Mouse (Mus musculus): ENCODE results near the gene Specc1. TPM values are rescaled to one million over a fixed set of nuclear protein-coding genes. Genes with fewer than 3 reads are reported as not detected.

Gene Specc1
- total RNA-seq, 2 experiments from 2014 or later, result 85.8 to 91.6 TPM

- DNase-seq (ENCODE audit: low spot score in 2 of 2), result no peak
- H3K4me3 ChIP-seq, result peak overlapping the region; percentile 72
- TF ChIP-seq CTCF (conservative IDR thresholded peaks at IDR 0.05), result no peak
- no peak overlapping the region for H3K27ac ChIP-seq
Observed at GRCm38 (mm10) chr11:62247759-62248400, 291.3 kb downstream of the Specc1 start.

- no peak for TF ChIP-seq CTCF (conservative IDR thresholded peaks at IDR 0.05)
- H3K27ac ChIP-seq, result peak within 1 kb of the TSS; percentile 84
- DNase-seq (ENCODE audit: low spot score in 2 of 2), result peak in 1 of 2 experiments; percentile 34
- H3K4me3 ChIP-seq, result peak within 1 kb of the TSS; percentile 72
Observed at GRCm38 (mm10) chr11:62248401-62249244, 292.1 kb downstream of the Specc1 start, which contains the start of gene Adora2b. TSS of gene Adora2b (plus strand) at chr11:62248984.

- no peak for DNase-seq (ENCODE audit: low spot score in 2 of 2)
- peak; percentile 41 for TF ChIP-seq CTCF (conservative IDR thresholded peaks at IDR 0.05)
- peak overlapping the region; percentile 72 for H3K4me3 ChIP-seq
- peak overlapping the region; percentile 84 for H3K27ac ChIP-seq
Observed at GRCm38 (mm10) chr11:62249266-62250037, 292.9 kb downstream of the Specc1 start.

- peak overlapping the region; percentile 84; the same call in 1 of the 2 replicates for H3K27ac ChIP-seq
- peak overlapping the region; percentile 72; the same call in 1 of the 2 replicates for H3K4me3 ChIP-seq
- TF ChIP-seq CTCF (conservative IDR thresholded peaks at IDR 0.05), result no peak
- no peak for DNase-seq (ENCODE audit: low spot score in 2 of 2)
Observed at GRCm38 (mm10) chr11:62251047-62251446, 294.5 kb downstream of the Specc1 start.

GRCm38 (mm10) chr11:62253380-62253779, 296.8 kb downstream of the Specc1 start:
- Histone ChIP-seq H3K27ac (no peak overlapping the region), H3K4me3 (no peak overlapping the region)
- TF ChIP-seq CTCF (conservative IDR thresholded peaks at IDR 0.05), result no peak
- DNase-seq (ENCODE audit: low spot score in 2 of 2), result no peak

GRCm38 (mm10) chr11:62259214-62259613, 302.7 kb downstream of the Specc1 start:
- DNase-seq (ENCODE audit: low spot score in 2 of 2), result no peak
- Histone ChIP-seq H3K27ac (peak overlapping the region; percentile 70), H3K4me3 (no peak overlapping the region)
- no peak for TF ChIP-seq CTCF (conservative IDR thresholded peaks at IDR 0.05)

GRCm38 (mm10) chr11:62263599-62263998, 307.0 kb downstream of the Specc1 start:
- no peak for DNase-seq (ENCODE audit: low spot score in 2 of 2)
- no peak for TF ChIP-seq CTCF (conservative IDR thresholded peaks at IDR 0.05)
- no peak overlapping the region for H3K4me3 ChIP-seq
- H3K27ac ChIP-seq, result peak overlapping the region; percentile 3; the same call in 1 of the 2 replicates

GRCm38 (mm10) chr11:62264018-62264417, 307.5 kb downstream of the Specc1 start:
- DNase-seq (ENCODE audit: low spot score in 2 of 2), result no peak
- Histone ChIP-seq H3K4me3 (no peak overlapping the region), H3K27ac (peak overlapping the region; percentile 3; the same call in 1 of the 2 replicates)
- no peak for TF ChIP-seq CTCF (conservative IDR thresholded peaks at IDR 0.05)

GRCm38 (mm10) chr11:62265642-62266041, 309.1 kb downstream of the Specc1 start:
- TF ChIP-seq CTCF (conservative IDR thresholded peaks at IDR 0.05), result no peak
- H3K4me3 ChIP-seq, result no peak overlapping the region
- DNase-seq (ENCODE audit: low spot score in 2 of 2), result no peak
- peak overlapping the region; percentile 40; the same call in 1 of the 2 replicates for H3K27ac ChIP-seq

GRCm38 (mm10) chr11:62266466-62267214, 310.1 kb downstream of the Specc1 start:
- no peak for TF ChIP-seq CTCF (conservative IDR thresholded peaks at IDR 0.05)
- Histone ChIP-seq H3K4me3 (no peak overlapping the region), H3K27ac (no peak overlapping the region)
- no peak for DNase-seq (ENCODE audit: low spot score in 2 of 2)

- Histone ChIP-seq H3K4me3 (no peak overlapping the region), H3K27ac (no peak overlapping the region)
- no peak for TF ChIP-seq CTCF (conservative IDR thresholded peaks at IDR 0.05)
- DNase-seq (ENCODE audit: low spot score in 2 of 2), result no peak
Observed at GRCm38 (mm10) chr11:62268381-62268780, 311.8 kb downstream of the Specc1 start.

GRCm38 (mm10) chr11:62269097-62269496, 312.5 kb downstream of the Specc1 start:
- Histone ChIP-seq H3K4me3 (no peak overlapping the region), H3K27ac (no peak overlapping the region)
- no peak for DNase-seq (ENCODE audit: low spot score in 2 of 2)
- no peak for TF ChIP-seq CTCF (conservative IDR thresholded peaks at IDR 0.05)
